Mouse (Mus musculus): ENCODE results near the gene Galnt18. TPM values are rescaled to one million over a fixed set of nuclear protein-coding genes. Genes with fewer than 3 reads are reported as not detected.

The Galnt18 gene
- 6.9 and 7.8 TPM in 2 replicates for polyA plus RNA-seq (2015; fragmentation: Nextera tagmentation; extraction: Ambion mirVana)

DNA sequence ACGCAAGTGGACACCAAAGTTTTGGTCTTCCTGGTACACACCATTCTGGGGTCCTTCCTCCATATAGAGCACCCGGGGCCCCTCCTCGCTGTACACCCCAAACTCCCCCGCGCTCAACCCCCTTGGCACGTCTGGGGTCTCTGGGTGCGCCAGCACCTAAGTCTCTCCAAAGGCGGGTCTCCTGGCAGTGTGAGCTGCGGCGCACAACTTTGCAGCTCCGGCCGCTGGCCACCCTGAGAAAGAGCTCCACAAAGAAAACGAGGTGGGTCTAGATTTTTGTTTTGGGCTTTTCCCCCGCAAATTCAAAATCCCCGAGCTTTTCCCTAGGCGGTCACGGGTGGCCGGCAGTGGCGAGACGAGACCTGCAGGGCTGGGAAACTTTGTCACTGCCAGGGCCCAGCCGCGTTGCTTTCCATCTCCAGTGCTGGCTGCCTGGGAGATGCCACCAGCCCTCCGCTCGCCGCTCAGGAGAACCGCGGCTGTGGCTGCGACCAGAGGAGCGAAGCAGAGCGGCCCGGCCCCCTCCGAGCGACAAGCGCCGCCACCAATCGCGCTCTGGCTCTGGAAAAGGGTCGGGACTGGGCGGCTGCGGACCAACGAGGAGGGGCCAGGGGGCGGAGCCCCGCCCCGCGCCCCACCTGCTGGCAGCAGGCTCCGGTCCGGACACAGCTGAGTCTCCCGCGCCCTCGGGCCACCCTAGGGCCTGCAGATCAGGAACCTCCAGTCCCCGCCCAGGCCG is at the start of gene Galnt18:
Galnt18 (minus strand) TSS at position 474 of the 739 bp plus-strand sequence.
- H3K27me3 ChIP-seq (replicated peaks; ENCODE audit: control insufficient read depth, insufficient read depth, low read length), result peaks cover 11% of the 10 kb centered on the region; the same call in 1 of the 2 replicates
- TF ChIP-seq CTCF (IDR thresholded peaks at IDR 0.05; ENCODE audit: low read depth), result peak; percentile 49
- H3K4me3 ChIP-seq (ENCODE audit: low read depth, low read length), result peak within 1 kb of the TSS; percentile 46
- peak; percentile 87 for ATAC-seq
- H3K9ac ChIP-seq (ENCODE audit: low read depth, low read length), result peak within 1 kb of the TSS; percentile 40
- no peaks in the 10 kb centered on the region for H3K9me3 ChIP-seq (ENCODE audit: control insufficient read depth)
- no peaks in the 10 kb centered on the region for H3K36me3 ChIP-seq (ENCODE audit: control insufficient read depth, insufficient read depth)
- no peak within 1 kb of the TSS for H3K27ac ChIP-seq (ENCODE audit: low read depth, low read length)
- H3K4me1 ChIP-seq (replicated peaks; ENCODE audit: control insufficient read depth, insufficient read depth, low read length), result no peaks in the 10 kb centered on the region
- WGBS, result under 1% methylated on average over 52 of the region's 52 CpGs
- H3K4me2 ChIP-seq (replicated peaks; ENCODE audit: low read depth), result peak within 1 kb of the TSS; percentile 82

DNA sequence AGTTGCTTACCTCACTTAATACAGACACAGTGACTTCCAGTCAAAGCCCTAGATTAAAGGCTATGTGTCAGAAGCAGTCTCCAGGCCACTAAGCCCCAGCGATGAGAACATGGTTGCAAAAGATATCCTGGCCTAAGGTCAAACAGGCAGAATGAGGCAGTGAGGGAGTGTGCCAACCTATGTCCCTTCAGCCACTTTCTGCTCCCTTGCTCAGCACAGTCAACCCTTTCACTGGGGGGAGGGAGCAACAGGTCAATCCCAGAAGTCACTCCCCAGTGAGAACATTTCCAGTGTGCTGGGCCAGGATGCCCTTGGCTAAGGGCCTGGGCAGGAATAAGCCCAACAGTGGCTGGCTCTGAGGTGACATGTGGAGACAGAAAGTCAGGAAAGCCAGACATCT is 47.6 kb upstream of the Galnt18 start:
- Histone ChIP-seq H3K4me2 (replicated peaks; ENCODE audit: low read depth) (no peak overlapping the region), H3K27ac (ENCODE audit: low read depth, low read length) (no peak overlapping the region), H3K9me3 (ENCODE audit: control insufficient read depth) (no peaks in the 10 kb centered on the region), H3K9ac (ENCODE audit: low read depth, low read length) (no peak overlapping the region), H3K4me3 (ENCODE audit: low read depth, low read length) (no peak overlapping the region), H3K4me1 (replicated peaks; ENCODE audit: control insufficient read depth, insufficient read depth, low read length) (no peaks in the 10 kb centered on the region), H3K36me3 (ENCODE audit: control insufficient read depth, insufficient read depth) (no peaks in the 10 kb centered on the region), H3K27me3 (replicated peaks; ENCODE audit: control insufficient read depth, insufficient read depth, low read length) (no peaks in the 10 kb centered on the region)
- TF ChIP-seq CTCF (IDR thresholded peaks at IDR 0.05; ENCODE audit: low read depth), result no peak
- ATAC-seq, result no peak
- 90% methylated on average over 1 of the region's 1 CpGs for WGBS

DNA sequence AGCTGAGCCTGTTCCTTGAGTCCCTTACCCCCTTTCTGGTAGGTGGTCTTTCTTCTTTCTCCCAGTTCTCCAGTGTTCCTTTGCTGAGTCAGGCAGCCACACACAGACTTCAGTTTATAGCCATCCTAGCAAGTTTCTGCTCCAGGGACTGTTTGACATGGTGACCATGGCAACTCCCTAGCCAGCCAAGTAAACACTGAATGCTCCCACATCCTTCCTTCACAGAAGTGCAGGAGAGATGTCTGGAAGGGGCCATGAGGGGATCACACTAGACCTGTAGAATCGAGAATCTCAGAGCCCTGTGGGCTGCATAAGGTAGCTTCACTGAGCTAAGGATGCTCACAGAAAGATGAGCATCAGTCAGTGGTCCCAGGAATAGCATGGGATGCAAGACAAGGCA is 33.3 kb upstream of the Galnt18 start:
- H3K4me2 ChIP-seq (replicated peaks; ENCODE audit: low read depth), result no peak overlapping the region
- 15% methylated on average over 1 of the region's 1 CpGs for WGBS
- no peak for ATAC-seq
- no peaks in the 10 kb centered on the region for H3K4me1 ChIP-seq (replicated peaks; ENCODE audit: control insufficient read depth, insufficient read depth, low read length)
- H3K36me3 ChIP-seq (ENCODE audit: control insufficient read depth, insufficient read depth), result no peaks in the 10 kb centered on the region
- no peaks in the 10 kb centered on the region for H3K9me3 ChIP-seq (ENCODE audit: control insufficient read depth)
- no peaks in the 10 kb centered on the region for H3K27me3 ChIP-seq (replicated peaks; ENCODE audit: control insufficient read depth, insufficient read depth, low read length)
- no peak for TF ChIP-seq CTCF (IDR thresholded peaks at IDR 0.05; ENCODE audit: low read depth)
- no peak overlapping the region for H3K27ac ChIP-seq (ENCODE audit: low read depth, low read length)
- H3K9ac ChIP-seq (ENCODE audit: low read depth, low read length), result no peak overlapping the region
- no peak overlapping the region for H3K4me3 ChIP-seq (ENCODE audit: low read depth, low read length)

DNA sequence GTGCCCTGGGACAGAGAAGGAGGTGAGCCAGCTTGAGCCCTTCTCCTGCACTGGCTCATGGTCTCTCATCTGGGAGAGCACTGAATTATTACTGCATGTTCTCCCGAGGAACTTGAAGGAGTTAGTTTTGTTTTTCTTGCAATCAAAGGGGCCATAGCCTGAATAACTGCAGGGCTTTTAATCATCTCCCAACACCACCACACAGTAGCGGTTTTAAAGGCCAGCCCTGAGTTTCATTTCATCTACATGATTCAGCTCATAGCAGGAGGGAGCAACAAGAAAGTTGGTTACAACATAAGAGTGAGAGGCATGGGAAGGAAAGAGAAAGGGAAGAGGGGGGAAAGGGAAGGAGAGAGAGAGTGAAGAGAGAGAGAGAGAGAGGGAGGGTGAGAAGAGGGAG is 31.3 kb upstream of the Galnt18 start:
- no peak overlapping the region for H3K4me3 ChIP-seq (ENCODE audit: low read depth, low read length)
- H3K36me3 ChIP-seq (ENCODE audit: control insufficient read depth, insufficient read depth), result no peaks in the 10 kb centered on the region
- ATAC-seq, result no peak
- no peaks in the 10 kb centered on the region for H3K27me3 ChIP-seq (replicated peaks; ENCODE audit: control insufficient read depth, insufficient read depth, low read length)
- 50% methylated on average over 2 of the region's 2 CpGs for WGBS
- H3K27ac ChIP-seq (ENCODE audit: low read depth, low read length), result no peak overlapping the region
- H3K4me1 ChIP-seq (replicated peaks; ENCODE audit: control insufficient read depth, insufficient read depth, low read length), result no peaks in the 10 kb centered on the region
- no peak overlapping the region for H3K4me2 ChIP-seq (replicated peaks; ENCODE audit: low read depth)
- no peak overlapping the region for H3K9ac ChIP-seq (ENCODE audit: low read depth, low read length)
- TF ChIP-seq CTCF (IDR thresholded peaks at IDR 0.05; ENCODE audit: low read depth), result no peak
- no peaks in the 10 kb centered on the region for H3K9me3 ChIP-seq (ENCODE audit: control insufficient read depth)

DNA sequence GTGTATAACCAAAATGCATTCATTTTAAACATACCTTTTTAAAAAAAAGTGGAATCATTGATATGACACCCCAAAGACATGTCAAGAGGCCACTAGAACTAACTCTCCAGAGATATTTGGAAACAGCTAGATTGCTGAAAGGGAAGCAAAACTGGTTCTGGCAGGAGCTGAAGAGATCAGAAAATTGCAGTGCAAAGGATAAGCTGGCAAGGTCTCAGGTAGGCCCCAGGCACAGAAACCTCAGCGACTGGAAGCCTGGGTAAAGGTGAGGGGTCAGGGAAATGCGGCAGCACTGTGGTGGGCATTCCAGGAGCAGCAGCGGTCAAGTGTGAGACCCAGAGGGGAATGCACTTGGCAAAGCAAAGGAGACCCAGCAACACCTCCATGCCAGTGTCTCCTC is 30.0 kb upstream of the Galnt18 start:
- Histone ChIP-seq H3K4me2 (replicated peaks; ENCODE audit: low read depth) (no peak overlapping the region), H3K27me3 (replicated peaks; ENCODE audit: control insufficient read depth, insufficient read depth, low read length) (no peaks in the 10 kb centered on the region), H3K9ac (ENCODE audit: low read depth, low read length) (no peak overlapping the region), H3K9me3 (ENCODE audit: control insufficient read depth) (no peaks in the 10 kb centered on the region), H3K4me1 (replicated peaks; ENCODE audit: control insufficient read depth, insufficient read depth, low read length) (no peaks in the 10 kb centered on the region), H3K4me3 (ENCODE audit: low read depth, low read length) (no peak overlapping the region), H3K36me3 (ENCODE audit: control insufficient read depth, insufficient read depth) (no peaks in the 10 kb centered on the region), H3K27ac (ENCODE audit: low read depth, low read length) (no peak overlapping the region)
- no peak for TF ChIP-seq CTCF (IDR thresholded peaks at IDR 0.05; ENCODE audit: low read depth)
- no peak for ATAC-seq
- 60% methylated on average over 3 of the region's 3 CpGs for WGBS

DNA sequence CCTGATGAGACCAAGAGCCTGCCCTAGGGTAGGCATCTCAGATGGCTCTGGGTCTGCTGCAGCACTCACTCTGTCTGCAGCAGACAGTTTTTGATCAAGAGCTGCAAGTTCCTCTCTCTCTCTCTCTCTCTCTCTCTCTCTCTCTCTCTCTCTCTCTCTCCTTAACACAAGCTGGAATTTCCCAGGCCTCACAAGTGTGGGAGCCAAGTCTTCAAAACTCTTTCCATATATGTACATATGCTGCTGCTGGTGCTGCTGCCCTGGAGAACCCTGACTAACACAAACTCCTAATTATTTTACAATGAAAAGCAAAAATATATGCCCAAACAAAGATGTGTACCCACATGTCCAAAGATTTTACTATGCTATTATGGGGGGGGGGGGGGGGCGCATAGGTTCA is 26.3 kb upstream of the Galnt18 start:
- Histone ChIP-seq H3K9ac (ENCODE audit: low read depth, low read length) (no peak overlapping the region), H3K4me1 (replicated peaks; ENCODE audit: control insufficient read depth, insufficient read depth, low read length) (no peaks in the 10 kb centered on the region), H3K4me2 (replicated peaks; ENCODE audit: low read depth) (no peak overlapping the region), H3K36me3 (ENCODE audit: control insufficient read depth, insufficient read depth) (no peaks in the 10 kb centered on the region), H3K4me3 (ENCODE audit: low read depth, low read length) (no peak overlapping the region), H3K27ac (ENCODE audit: low read depth, low read length) (no peak overlapping the region), H3K9me3 (ENCODE audit: control insufficient read depth) (no peaks in the 10 kb centered on the region), H3K27me3 (replicated peaks; ENCODE audit: control insufficient read depth, insufficient read depth, low read length) (no peaks in the 10 kb centered on the region)
- TF ChIP-seq CTCF (IDR thresholded peaks at IDR 0.05; ENCODE audit: low read depth), result no peak
- 94% methylated on average over 1 of the region's 1 CpGs for WGBS
- no peak for ATAC-seq

Measured in intestine, postnatal 0 days (tissue).